Mouse (Mus musculus) forebrain, embryonic 10.5 days (tissue): ENCODE measurements around the gene Nlrp9b. TPM values are rescaled to one million over a fixed set of nuclear protein-coding genes. Genes with fewer than 3 reads are reported as not detected.
A peak's percentile ranks its signal among the peaks of the same experiment; 100 is the strongest.
"Not testable (repeated sequence)": the region's sequence is repeated elsewhere in the genome, so short reads cannot be mapped to it uniquely, and the experiment has no call there.

Source experiments
- DNase-seq: peaks from one replicate; pipeline ENCODE4 v3.0.0-alpha.2; 2017; ENCODE audit warnings: low spot score; ENCODE audit errors: extremely low spot score
- H3K27ac ChIP-seq: fragments of 300-500 bp; sonication (generic); 2 replicates; pipeline ENCODE4 v1.5.1; 2016; ENCODE audit warnings: mild to moderate bottlenecking
- H3K27me3 ChIP-seq: fragments of 300-500 bp; sonication (generic); 2 replicates; pipeline ENCODE4 v1.6.1; 2016; ENCODE audit warnings: mild to moderate bottlenecking; ENCODE audit not compliant: poor library complexity, severe bottlenecking
- H3K36me3 ChIP-seq: fragments of 300-500 bp; sonication (generic); replicated peaks from 2 replicates; pipeline ENCODE4 v1.6.1; 2016; ENCODE audit warnings: mild to moderate bottlenecking, moderate library complexity
- H3K4me1 ChIP-seq: fragments of 300-500 bp; sonication (generic); 2 replicates; pipeline ENCODE4 v1.6.1; 2016
- H3K4me3 ChIP-seq: fragments of 300-500 bp; sonication (generic); 2 replicates; pipeline ENCODE4 v1.5.1; 2016; ENCODE audit warnings: mild to moderate bottlenecking, moderate library complexity
- H3K9me3 ChIP-seq: fragments of 300-500 bp; sonication (generic); 2 replicates; pipeline ENCODE4 v1.6.1; 2016; ENCODE audit warnings: mild to moderate bottlenecking, moderate library complexity
- WGBS: fragments of 180-500 bp; shearing (Covaris S2); methylation state at CpG from one replicate; pipeline ENCODE4 v1.1.7; 2016; 5-methylcytosine and 5-hydroxymethylcytosine counted together
- polyA plus RNA-seq: library from polyadenylated mRNA; unstranded; fragments of >200 nt; fragmentation: Nextera tagmentation; extraction: Ambion mirVana; gene quantifications from 2 replicates; pipeline ENCODE4 v1.2.1, GENCODE M21; 2016

The Nlrp9b gene
- polyA plus RNA-seq: not detected in 2 replicates

DNA sequence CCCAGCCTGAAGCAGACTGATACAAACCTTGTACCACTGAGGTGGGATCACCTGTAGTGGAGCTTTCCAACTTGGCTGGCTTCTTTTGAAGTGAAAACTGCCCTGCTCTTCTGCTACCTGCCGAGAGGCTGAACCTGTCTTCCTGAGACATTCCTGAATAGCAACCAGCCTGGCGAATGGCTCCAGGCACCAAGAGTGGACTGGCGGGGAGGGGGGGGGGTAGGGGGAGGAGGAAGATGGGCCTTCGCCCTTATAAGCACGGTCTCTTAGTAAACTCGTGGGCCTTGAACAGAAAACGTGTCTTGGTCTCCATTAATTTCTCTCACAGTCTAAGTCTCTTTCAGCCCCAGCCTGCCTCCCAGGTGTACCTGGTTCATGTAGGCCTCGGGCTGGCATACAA is at the start of gene Nlrp9b:
Nlrp9b (plus strand) TSS at position 301 of the 400 bp plus-strand sequence.
- not testable (repeated sequence) for H3K27me3 ChIP-seq, H3K4me3 ChIP-seq, H3K27ac ChIP-seq, H3K4me1 ChIP-seq, H3K36me3 ChIP-seq, DNase-seq
- H3K9me3 ChIP-seq: peaks cover 53% of the 10 kb centered on the region
- 62% methylated on average over 8 of the region's 8 CpGs for WGBS

GRCm38 (mm10) chr7:19944709-19945108 is 46.6 kb upstream of the Nlrp9b start:
- Histone ChIP-seq H3K4me1 (no peaks in the 10 kb centered on the region), H3K36me3 (no peaks in the 10 kb centered on the region), H3K27ac (no peak overlapping the region), H3K9me3 (peaks cover 6% of the 10 kb centered on the region; the same call in 1 of the 2 replicates), H3K4me3 (no peak overlapping the region), H3K27me3 (no peaks in the 10 kb centered on the region)
- WGBS: 94% methylated on average over 8 of the region's 8 CpGs
- DNase-seq: no peak

GRCm38 (mm10) chr7:19945201-19945600 is 46.1 kb upstream of the Nlrp9b start:
- Histone ChIP-seq H3K27me3 (no peaks in the 10 kb centered on the region), H3K4me1 (no peaks in the 10 kb centered on the region), H3K36me3 (no peaks in the 10 kb centered on the region), H3K9me3 (peaks cover 6% of the 10 kb centered on the region; the same call in 1 of the 2 replicates), H3K27ac (no peak overlapping the region), H3K4me3 (no peak overlapping the region)
- no peak for DNase-seq
- 94% methylated on average over 5 of the region's 5 CpGs for WGBS

GRCm38 (mm10) chr7:19945821-19946515 is 45.3 kb upstream of the Nlrp9b start:
- H3K27ac ChIP-seq: no peak overlapping the region
- H3K4me3 ChIP-seq: no peak overlapping the region
- DNase-seq: no peak
- no peaks in the 10 kb centered on the region for H3K27me3 ChIP-seq
- H3K4me1 ChIP-seq: 0 out of 2 replicates have a peak, but pooled peaks cover 5% of the 10 kb centered on the region
- WGBS: 90% methylated on average over 13 of the region's 13 CpGs
- no peaks in the 10 kb centered on the region for H3K36me3 ChIP-seq
- H3K9me3 ChIP-seq: peaks cover 9% of the 10 kb centered on the region; the same call in 1 of the 2 replicates

DNA sequence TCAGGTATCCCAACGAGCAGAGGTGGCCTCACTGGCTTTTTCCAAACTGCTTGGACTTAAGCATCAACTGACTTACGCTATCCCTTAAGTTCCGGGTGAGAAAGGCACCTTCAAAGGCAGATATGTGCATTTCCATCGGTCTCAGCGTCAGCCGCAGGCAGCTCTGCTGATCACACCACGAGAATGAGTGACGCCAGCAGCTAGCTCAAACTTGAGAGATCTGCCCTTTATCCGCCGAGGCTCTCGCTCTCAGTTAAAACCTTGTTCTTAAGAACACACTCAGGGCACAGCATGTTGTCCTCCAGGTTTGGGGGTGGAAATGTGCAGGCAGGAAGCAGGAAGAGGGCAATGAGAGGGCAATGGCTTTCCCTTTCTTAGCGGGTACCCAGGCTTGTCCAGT is 42.3 kb upstream of the Nlrp9b start:
- no peak for DNase-seq
- WGBS: 77% methylated on average over 12 of the region's 12 CpGs
- Histone ChIP-seq H3K9me3 (peaks cover 5% of the 10 kb centered on the region; the same call in 1 of the 2 replicates), H3K27ac (no peak overlapping the region), H3K4me3 (no peak overlapping the region), H3K4me1 (peaks cover 22% of the 10 kb centered on the region), H3K27me3 (no peaks in the 10 kb centered on the region), H3K36me3 (no peaks in the 10 kb centered on the region)

- Histone ChIP-seq H3K27me3 (no peaks in the 10 kb centered on the region), H3K9me3 (0 out of 2 replicates have a peak, but pooled peaks cover 3% of the 10 kb centered on the region), H3K4me3 (no peak overlapping the region), H3K36me3 (no peaks in the 10 kb centered on the region), H3K27ac (no peak overlapping the region), H3K4me1 (peaks cover 22% of the 10 kb centered on the region)
- WGBS: 61% methylated on average over 10 of the region's 10 CpGs
- no peak for DNase-seq
These were observed 41.3 kb upstream of the Nlrp9b start for GRCm38 (mm10) chr7:19949996-19950395.

GRCm38 (mm10) chr7:19950589-19950988 is 40.7 kb upstream of the Nlrp9b start, which contains the start of gene Igsf23:
Gene Igsf23 (minus strand): TSS chr7:19950756.
- Histone ChIP-seq H3K27ac (no peak within 1 kb of the TSS), H3K4me3 (no peak within 1 kb of the TSS), H3K4me1 (peaks cover 22% of the 10 kb centered on the region), H3K27me3 (no peaks in the 10 kb centered on the region), H3K36me3 (no peaks in the 10 kb centered on the region), H3K9me3 (0 out of 2 replicates have a peak, but pooled peaks cover 3% of the 10 kb centered on the region)
- no peak for DNase-seq
- WGBS: 65% methylated on average over 9 of the region's 9 CpGs

- H3K36me3 ChIP-seq: no peaks in the 10 kb centered on the region
- no peak for DNase-seq
- H3K9me3 ChIP-seq: 0 out of 2 replicates have a peak, but pooled peaks cover 3% of the 10 kb centered on the region
- no peak overlapping the region for H3K4me3 ChIP-seq
- peaks cover 22% of the 10 kb centered on the region for H3K4me1 ChIP-seq
- 64% methylated on average over 10 of the region's 10 CpGs for WGBS
- no peaks in the 10 kb centered on the region for H3K27me3 ChIP-seq
- 0 out of 2 replicates have a peak overlapping the region, but pooled peaks have one; percentile 36 for H3K27ac ChIP-seq
These were observed 38.8 kb upstream of the Nlrp9b start for GRCm38 (mm10) chr7:19952320-19952986.

DNA sequence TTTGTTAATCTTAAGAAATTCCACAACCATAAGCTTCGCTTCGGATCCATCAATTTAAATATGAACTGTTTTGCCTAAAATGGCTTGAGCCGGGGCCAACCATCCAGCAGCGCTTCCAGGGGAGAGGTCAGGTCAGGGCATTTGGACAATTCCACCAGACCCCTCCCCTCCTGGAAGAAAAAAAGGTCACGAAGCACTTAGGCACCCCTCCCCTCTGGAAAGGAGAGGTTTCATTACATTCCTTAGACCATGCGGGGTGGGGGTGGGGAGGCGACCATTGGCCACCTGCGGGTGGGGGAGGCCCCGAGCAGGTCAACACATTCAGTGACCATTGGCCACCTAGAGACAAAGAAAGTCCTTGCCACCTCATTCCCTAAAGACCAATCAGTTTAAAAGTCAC is 38.2 kb upstream of the Nlrp9b start:
- H3K27ac ChIP-seq: no peak overlapping the region
- H3K36me3 ChIP-seq: no peaks in the 10 kb centered on the region
- peaks cover 22% of the 10 kb centered on the region for H3K4me1 ChIP-seq
- no peak for DNase-seq
- 0 out of 2 replicates have a peak, but pooled peaks cover 3% of the 10 kb centered on the region for H3K9me3 ChIP-seq
- no peaks in the 10 kb centered on the region for H3K27me3 ChIP-seq
- 45% methylated on average over 9 of the region's 9 CpGs for WGBS
- no peak overlapping the region for H3K4me3 ChIP-seq

- no peak for DNase-seq
- H3K36me3 ChIP-seq: no peaks in the 10 kb centered on the region
- 78% methylated on average over 4 of the region's 4 CpGs for WGBS
These were observed 35.4 kb upstream of the Nlrp9b start for GRCm38 (mm10) chr7:19955861-19956260.

GRCm38 (mm10) chr7:19956341-19956781 is 34.9 kb upstream of the Nlrp9b start:
- Histone ChIP-seq H3K27me3 (no peaks in the 10 kb centered on the region), H3K4me1 (peaks cover 17% of the 10 kb centered on the region), H3K9me3 (0 out of 2 replicates have a peak, but pooled peaks cover 3% of the 10 kb centered on the region), H3K4me3 (no peak overlapping the region), H3K27ac (no peak overlapping the region), H3K36me3 (no peaks in the 10 kb centered on the region)
- DNase-seq: peak; percentile 82
- WGBS: 3% methylated on average over 7 of the region's 7 CpGs

More at GRCm38 (mm10) chr7:19955861-19956260, 35.4 kb upstream of the Nlrp9b start:
- no peak overlapping the region for H3K27ac ChIP-seq
- peaks cover 17% of the 10 kb centered on the region for H3K4me1 ChIP-seq
- no peaks in the 10 kb centered on the region for H3K27me3 ChIP-seq
- H3K9me3 ChIP-seq: no peaks in the 10 kb centered on the region
- no peak overlapping the region for H3K4me3 ChIP-seq

- no peak overlapping the region for H3K4me3 ChIP-seq
- H3K4me1 ChIP-seq: no peaks in the 10 kb centered on the region
- peaks cover 18% of the 10 kb centered on the region; the same call in 1 of the 2 replicates for H3K9me3 ChIP-seq
- H3K27ac ChIP-seq: no peak overlapping the region
- WGBS: 67% methylated on average over 1 of the region's 1 CpGs
- DNase-seq: no peak
- H3K36me3 ChIP-seq: no peaks in the 10 kb centered on the region
- no peaks in the 10 kb centered on the region for H3K27me3 ChIP-seq
These were observed 28.8 kb upstream of the Nlrp9b start for GRCm38 (mm10) chr7:19962423-19962822.
